Mouse (Mus musculus): ENCODE results near the gene Trip11.

DNA sequence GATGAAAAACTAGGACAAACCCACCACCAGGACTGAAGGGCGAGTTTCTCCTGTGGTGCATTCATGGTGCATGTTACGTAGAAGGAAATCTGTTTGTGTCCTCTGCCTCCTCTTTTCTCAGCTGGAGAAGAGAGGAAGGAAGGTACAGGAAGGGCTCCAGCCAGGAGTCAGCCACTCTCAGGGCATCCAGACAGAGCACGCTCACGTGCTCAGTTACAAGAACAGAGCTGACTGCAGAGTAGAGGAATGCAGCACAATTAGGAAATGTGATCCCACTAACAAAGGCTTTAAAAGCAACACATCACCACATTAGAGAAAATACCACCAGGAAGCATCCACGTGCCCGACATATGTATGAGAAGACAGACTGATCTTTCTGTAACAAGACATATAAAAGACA is 9.2 kb upstream of the Trip11 start:
- TF ChIP-seq CTCF (IDR thresholded peaks at IDR 0.05; ENCODE audit: low read depth) (no peak), EP300 (IDR thresholded peaks at IDR 0.05; ENCODE audit: low read depth) (no peak)

Measured in liver, postnatal 0 days (tissue).